Mouse (Mus musculus): ENCODE results near the gene Cgnl1.
A peak's percentile ranks its signal among the peaks of the same experiment; 100 is the strongest.

DNA sequence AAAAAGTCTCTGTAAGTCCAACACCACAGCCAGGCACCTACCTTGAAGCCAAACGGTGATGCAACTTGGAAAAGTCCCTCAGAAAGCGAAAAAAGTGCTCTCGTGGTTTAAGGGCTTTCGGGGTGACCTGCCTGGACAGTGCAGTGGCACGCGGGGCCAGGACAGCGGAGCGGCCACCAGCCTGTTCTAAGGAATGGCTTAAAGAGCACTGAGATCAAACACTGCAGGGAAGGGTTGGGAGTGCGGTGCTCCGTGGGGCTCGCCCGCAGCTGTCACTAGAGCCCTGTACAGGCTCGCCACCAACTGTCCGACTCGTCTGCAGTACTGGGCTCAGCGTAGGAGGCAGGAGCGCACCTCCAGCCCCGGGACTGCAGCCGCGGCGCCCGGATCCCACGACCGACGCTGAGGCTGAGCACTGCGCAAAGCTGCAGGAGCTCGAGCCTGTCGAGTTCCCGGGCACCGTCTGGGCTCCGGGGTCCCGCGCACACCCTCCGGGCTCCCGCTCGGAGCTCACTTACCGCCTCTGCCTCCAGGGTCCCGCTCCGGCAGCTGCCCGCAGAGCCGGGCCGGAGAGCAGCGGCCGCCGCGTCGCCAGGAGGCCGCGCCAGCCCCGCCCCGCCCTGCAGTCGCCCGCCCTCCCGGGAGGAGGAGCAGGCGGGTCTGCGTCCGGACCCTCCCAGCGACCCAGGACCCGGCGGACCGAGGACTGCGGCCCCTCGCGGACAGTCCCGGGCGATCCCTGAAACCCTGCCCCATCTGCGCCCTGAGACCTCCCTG lies at the start of gene Cgnl1:
- TF ChIP-seq CTCF (IDR thresholded peaks at IDR 0.05; ENCODE audit: borderline replicate concordance, insufficient read depth, low read length): no peak
- TF ChIP-seq POLR2A (IDR thresholded peaks at IDR 0.05; ENCODE audit: low read depth, low read length): peak; percentile 84

Measured in embryonic fibroblast, embryonic 13.5 days (primary cell).